Mouse (Mus musculus): ENCODE measurements around the gene Bcl3.

DNA sequence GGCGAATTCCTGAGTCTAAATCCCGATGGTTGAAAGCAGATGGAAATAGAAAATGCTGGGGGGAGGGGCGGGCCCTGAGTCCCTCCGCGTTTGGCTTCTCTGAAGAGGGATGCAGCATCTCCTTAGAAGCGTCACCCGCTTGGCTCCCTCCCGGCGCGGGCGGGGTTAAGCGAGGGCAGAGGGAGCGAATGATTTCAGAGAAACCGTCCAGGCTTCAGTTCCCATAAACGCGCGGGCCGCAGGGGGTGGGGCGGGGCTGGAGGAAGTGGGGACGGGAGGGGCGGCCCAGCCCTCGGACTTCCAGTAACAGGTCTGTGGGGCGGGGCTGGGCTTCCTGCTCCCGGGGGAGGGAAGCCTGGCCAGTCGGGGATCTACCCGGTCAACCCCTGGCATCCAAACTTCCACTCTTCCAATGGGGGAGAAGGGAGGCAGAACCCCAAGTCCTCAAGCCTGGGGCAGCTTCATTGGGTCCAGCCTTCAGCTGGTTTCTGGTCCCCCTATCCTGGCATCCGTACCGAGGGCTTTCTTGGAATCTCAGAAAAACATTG lies 6.3 kb downstream of the Bcl3 start:
- peak; percentile 62 for TF ChIP-seq POLR2A (IDR thresholded peaks at IDR 0.05; ENCODE audit: low read depth, low read length)
- TF ChIP-seq ETS1 (conservative IDR thresholded peaks at IDR 0.05; ENCODE audit: low read depth, low read length): peak; percentile 56
- TF ChIP-seq CTCF (conservative IDR thresholded peaks at IDR 0.05 in 1 of 2, IDR thresholded peaks at IDR 0.05 in 1 of 2; ENCODE audit: low read depth in 2 of 2, low read length in 2 of 2): no peak
- no peak for TF ChIP-seq SMC3 (IDR thresholded peaks at IDR 0.05; ENCODE audit: low read depth, low read length)

All from CH12.LX (cell line).